Mouse (Mus musculus) gastrocnemius, postnatal 10 days (tissue): ENCODE data around the gene Olfr609. TPM values are rescaled to one million over a fixed set of nuclear protein-coding genes. Genes with fewer than 3 reads are reported as not detected.
"Not testable (repeated sequence)": the region's sequence is repeated elsewhere in the genome, so short reads cannot be mapped to it uniquely, and the experiment has no call there.

Source experiments
- DNase-seq: peaks from one replicate; pipeline ENCODE4 v3.0.0; 2021; ENCODE audit warnings: mixed read lengths
- long read RNA-seq, 2 experiments: library from polyadenylated mRNA; stranded (forward); transcript quantifications; one replicate each; pipeline ENCODE4 v2.0.0; 2021
- total RNA-seq, 2 experiments: library from RNA; stranded (reverse); gene quantifications; 2 replicates each; pipeline ENCODE4 v1.2.3; 2021

The Olfr609 gene
- total RNA-seq, result not detected
- long read RNA-seq, experiment 1, result 0 reads
- long read RNA-seq, experiment 2, result 0 reads

DNA sequence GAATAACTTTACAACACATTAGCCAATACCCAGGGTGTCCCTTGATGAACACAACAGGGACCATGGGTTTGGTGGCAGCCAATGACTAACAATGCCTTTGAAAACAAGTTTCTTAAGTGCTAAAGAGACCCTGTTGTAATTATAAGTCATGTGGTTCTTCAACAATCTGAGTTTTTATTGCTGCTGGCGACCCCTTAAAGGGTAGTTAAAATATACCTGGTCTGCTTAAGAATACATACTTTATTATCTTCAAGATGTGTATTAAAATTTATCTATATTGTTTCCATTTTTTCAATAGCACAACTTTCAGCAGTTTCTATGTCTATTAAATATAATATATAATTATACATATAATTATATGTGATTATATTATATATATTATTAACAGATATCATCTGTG lies at the start of gene Olfr609:
TSS of gene Olfr609 (minus strand) at position 101 of the 400 bp plus-strand sequence.
- DNase-seq, result no peak

- DNase-seq, result not testable (repeated sequence)
Observed at GRCm38 (mm10) chr7:103542617-103543016, 44.8 kb upstream of the Olfr609 start, which contains the start of gene Olfr612. Gene Olfr612, minus strand, starts transcription at chr7:103542717.

GRCm38 (mm10) chr7:103520746-103521145 lies 22.9 kb upstream of the Olfr609 start, which contains the start of gene Olfr611:
Gene Olfr611, minus strand, starts transcription at chr7:103520846.
- DNase-seq, result not testable (repeated sequence)

DNA sequence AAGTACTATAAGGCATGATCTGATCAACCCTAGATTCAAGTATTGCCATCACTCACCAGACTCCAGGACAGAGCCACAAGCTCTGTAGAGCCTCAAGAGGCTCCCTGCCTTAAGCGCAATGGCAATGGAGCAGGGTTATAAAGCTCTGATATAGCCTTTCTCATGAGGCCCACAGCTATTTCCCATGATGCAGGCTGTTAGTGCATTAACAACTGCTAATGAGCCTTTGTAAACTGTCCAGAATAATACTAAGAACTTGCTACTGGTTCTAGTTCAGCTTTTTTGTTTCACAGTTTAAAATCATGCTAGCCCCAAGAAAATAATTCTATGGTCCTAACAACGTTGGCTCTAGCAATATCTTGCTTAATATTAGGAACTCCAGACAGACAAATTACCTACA lies 14.2 kb upstream of the Olfr609 start, which contains the start of gene Olfr610:
TSS of gene Olfr610 (minus strand) at position 101 of the 400 bp plus-strand sequence.
- no peak for DNase-seq

- not testable (repeated sequence) for DNase-seq
Observed at GRCm38 (mm10) chr7:103477106-103477505, 20.8 kb downstream of the Olfr609 start.

DNA sequence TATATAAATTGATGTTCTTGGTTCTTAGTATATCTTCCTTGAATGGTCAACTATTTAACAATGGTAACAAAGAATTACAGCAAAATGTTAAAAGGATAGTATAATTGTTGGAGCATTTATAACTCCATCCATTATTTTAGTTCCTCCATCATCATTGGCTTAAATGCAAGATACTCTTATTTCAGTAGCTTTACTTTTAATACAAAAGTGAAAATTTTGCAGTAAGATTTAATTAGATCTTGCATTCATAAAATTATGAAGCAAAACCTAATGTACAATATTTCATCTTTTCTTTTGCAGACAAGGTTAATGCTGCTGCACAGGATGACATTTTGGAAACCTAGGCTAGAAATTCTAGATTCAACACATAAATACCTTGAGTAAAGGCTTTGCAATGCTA lies 28.3 kb downstream of the Olfr609 start, which contains the start of gene Olfr608:
TSS of gene Olfr608 (plus strand) at position 301 of the 400 bp plus-strand sequence.
- DNase-seq, result no peak

DNA sequence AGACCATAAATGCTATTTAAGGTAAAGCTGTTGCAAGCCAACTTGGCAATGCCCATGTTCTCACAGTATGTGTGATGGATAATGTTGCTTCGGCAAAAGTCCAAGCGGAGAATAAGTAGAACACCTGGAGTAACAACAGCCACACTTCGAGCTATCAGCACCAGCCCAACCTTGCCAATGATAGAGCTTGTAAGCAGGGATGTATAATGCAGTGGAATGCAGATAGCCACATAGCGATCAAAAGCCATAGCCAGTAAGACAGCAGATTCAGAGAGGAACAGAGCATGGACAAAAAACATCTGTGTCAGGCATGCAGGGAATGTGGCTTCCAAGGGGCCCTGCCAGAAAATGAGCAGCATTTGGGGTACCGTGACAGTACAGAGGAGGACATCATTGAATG lies 37.3 kb downstream of the Olfr609 start:
- DNase-seq, result no peak

DNA sequence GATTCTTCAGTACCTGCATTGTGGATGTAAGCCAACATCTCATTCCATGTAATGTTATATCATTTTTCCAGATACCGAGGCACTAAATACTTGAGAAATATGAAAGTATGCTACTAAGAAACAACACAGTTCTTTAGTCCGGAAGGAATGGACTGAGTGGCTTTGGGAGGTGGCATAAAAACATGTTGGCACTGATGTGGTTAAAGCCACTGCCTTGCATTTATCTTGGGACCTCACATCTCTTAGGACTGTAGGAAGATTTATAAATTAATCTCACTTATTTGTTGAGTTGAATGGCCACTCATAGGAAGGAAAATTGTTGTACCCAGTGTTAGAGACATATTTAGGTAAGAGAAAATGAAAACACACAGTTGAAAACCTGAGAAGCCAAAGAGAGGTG lies 49.1 kb downstream of the Olfr609 start, which contains the start of gene Olfr606:
TSS of gene Olfr606 (plus strand) at position 301 of the 400 bp plus-strand sequence.
- DNase-seq, result no peak

- DNase-seq, result no peak
Observed at GRCm38 (mm10) chr7:103445339-103445738, 52.5 kb downstream of the Olfr609 start, which contains the start of gene Olfr605. Gene Olfr605, minus strand, starts transcription at chr7:103445439.

Other genes starting within 250 kb of the Olfr609 start
- gene Usp17ld, start 245.6 kb downstream of the Olfr609 start, total RNA-seq, result not detected
- not detected for gene Olfr596, start 192.4 kb downstream of the Olfr609 start, total RNA-seq
- gene Olfr597, start 181.7 kb downstream of the Olfr609 start, total RNA-seq, result not detected
- not detected for gene Olfr598, start 174.5 kb downstream of the Olfr609 start, total RNA-seq
- not detected for gene Olfr599, start 162.1 kb downstream of the Olfr609 start, total RNA-seq
- not detected for gene Olfr600, start 148.4 kb downstream of the Olfr609 start, total RNA-seq
- not detected for gene Olfr601, start 135.4 kb downstream of the Olfr609 start, total RNA-seq
- gene Olfr603, start 111.9 kb downstream of the Olfr609 start, total RNA-seq, result not detected
- not detected for gene Usp17lc, start 83.0 kb downstream of the Olfr609 start, total RNA-seq
- gene Olfr605, start 52.6 kb downstream of the Olfr609 start, total RNA-seq, result not detected
- not detected for gene Olfr606, start 49.0 kb downstream of the Olfr609 start, total RNA-seq
- not detected for gene Olfr607, start 33.9 kb downstream of the Olfr609 start, total RNA-seq
- gene Olfr608, start 28.2 kb downstream of the Olfr609 start, total RNA-seq, result not detected
- gene Olfr610, start 14.1 kb upstream of the Olfr609 start, total RNA-seq, result not detected
- gene Olfr611, start 22.8 kb upstream of the Olfr609 start, total RNA-seq, result not detected
- not detected for gene Olfr612, start 44.7 kb upstream of the Olfr609 start, total RNA-seq
- not detected for gene Olfr613, start 50.0 kb upstream of the Olfr609 start, total RNA-seq
- not detected for gene Olfr615, start 58.0 kb upstream of the Olfr609 start, total RNA-seq
- not detected for gene Olfr616, start 71.1 kb upstream of the Olfr609 start, total RNA-seq
- not detected for gene Olfr617, start 75.0 kb upstream of the Olfr609 start, total RNA-seq
- not detected for gene Olfr618, start 92.0 kb upstream of the Olfr609 start, total RNA-seq
- not detected for gene Olfr619, start 102.5 kb upstream of the Olfr609 start, total RNA-seq
- not detected for gene Olfr620, start 114.5 kb upstream of the Olfr609 start, total RNA-seq
- not detected for gene Olfr622, start 144.6 kb upstream of the Olfr609 start, total RNA-seq
- not detected for gene Olfr623, start 165.6 kb upstream of the Olfr609 start, total RNA-seq
- not detected for gene Olfr624, start 173.1 kb upstream of the Olfr609 start, total RNA-seq
- not detected for gene Olfr625-ps1, start 184.7 kb upstream of the Olfr609 start, total RNA-seq
- not detected for gene Olfr243, start 216.6 kb upstream of the Olfr609 start, total RNA-seq
- gene Olfr628, start 232.3 kb upstream of the Olfr609 start, total RNA-seq, result not detected
- gene Olfr629, start 246.9 kb upstream of the Olfr609 start, total RNA-seq, result not detected